Mouse (Mus musculus): Measurements from ENCODE around the gene Arhgef39.

Gene Arhgef39

GRCm38 (mm10) chr4:43499407-43500333 is at the start of gene Arhgef39:
Gene Arhgef39, minus strand, starts transcription at chr4:43499695.
- DNase-seq = peak; percentile 80 to 85

GRCm38 (mm10) chr4:43549055-43549454 is 49.6 kb upstream of the Arhgef39 start:
- no peak for DNase-seq

GRCm38 (mm10) chr4:43547160-43547559 is 47.7 kb upstream of the Arhgef39 start:
- no peak for DNase-seq

- no peak for DNase-seq
Measured at GRCm38 (mm10) chr4:43546375-43547047, 47.0 kb upstream of the Arhgef39 start.

- no peak for DNase-seq
Measured at GRCm38 (mm10) chr4:43542044-43542443, 42.5 kb upstream of the Arhgef39 start.

- no peak for DNase-seq
Measured at GRCm38 (mm10) chr4:43536031-43536430, 36.5 kb upstream of the Arhgef39 start.

- no peak for DNase-seq
Measured at GRCm38 (mm10) chr4:43535628-43536027, 36.1 kb upstream of the Arhgef39 start.

- no peak for DNase-seq
Measured at GRCm38 (mm10) chr4:43533270-43533669, 33.8 kb upstream of the Arhgef39 start.

- DNase-seq = peak; percentile 76 to 78
Measured at GRCm38 (mm10) chr4:43530581-43530980, 31.1 kb upstream of the Arhgef39 start.

GRCm38 (mm10) chr4:43530081-43530501 is 30.6 kb upstream of the Arhgef39 start:
- no peak for DNase-seq

- DNase-seq = no peak
Measured at GRCm38 (mm10) chr4:43528487-43528886, 29.0 kb upstream of the Arhgef39 start.

GRCm38 (mm10) chr4:43527880-43528279 is 28.4 kb upstream of the Arhgef39 start:
- DNase-seq = no peak

GRCm38 (mm10) chr4:43519956-43520355 is 20.5 kb upstream of the Arhgef39 start:
- peak; percentile 87 to 91 for DNase-seq

- no peak for DNase-seq
Measured at GRCm38 (mm10) chr4:43519551-43519950, 20.1 kb upstream of the Arhgef39 start.

GRCm38 (mm10) chr4:43515764-43516708 is 16.5 kb upstream of the Arhgef39 start:
- no peak for DNase-seq

GRCm38 (mm10) chr4:43513791-43514190 is 14.3 kb upstream of the Arhgef39 start:
- DNase-seq = no peak

GRCm38 (mm10) chr4:43513300-43513699 is 13.8 kb upstream of the Arhgef39 start:
- DNase-seq = no peak

GRCm38 (mm10) chr4:43512653-43513052 is 13.2 kb upstream of the Arhgef39 start:
- no peak for DNase-seq

GRCm38 (mm10) chr4:43511675-43512454 is 12.4 kb upstream of the Arhgef39 start:
- no peak for DNase-seq

- no peak for DNase-seq
Measured at GRCm38 (mm10) chr4:43509109-43509508, 9.6 kb upstream of the Arhgef39 start.

GRCm38 (mm10) chr4:43508666-43508997 is 9.1 kb upstream of the Arhgef39 start:
- DNase-seq = peak; percentile 87 to 90
